Mouse (Mus musculus) embryonic fibroblast, embryonic 13.5 days (primary cell): ENCODE results near the gene Tns1.

ENCODE experiments used
- CTCF ChIP-seq: IDR thresholded peaks from 2 replicates; pipeline ENCODE4 v1.5.1; 2011; ENCODE audit warnings: mild to moderate bottlenecking, control low read depth, low read length, moderate library complexity, borderline replicate concordance; ENCODE audit not compliant: insufficient read depth
- POLR2A ChIP-seq: IDR thresholded peaks from 2 replicates; pipeline ENCODE4 v1.6.1; 2011; ENCODE audit warnings: low read depth, mild to moderate bottlenecking, control low read depth, low read length, moderate library complexity

DNA sequence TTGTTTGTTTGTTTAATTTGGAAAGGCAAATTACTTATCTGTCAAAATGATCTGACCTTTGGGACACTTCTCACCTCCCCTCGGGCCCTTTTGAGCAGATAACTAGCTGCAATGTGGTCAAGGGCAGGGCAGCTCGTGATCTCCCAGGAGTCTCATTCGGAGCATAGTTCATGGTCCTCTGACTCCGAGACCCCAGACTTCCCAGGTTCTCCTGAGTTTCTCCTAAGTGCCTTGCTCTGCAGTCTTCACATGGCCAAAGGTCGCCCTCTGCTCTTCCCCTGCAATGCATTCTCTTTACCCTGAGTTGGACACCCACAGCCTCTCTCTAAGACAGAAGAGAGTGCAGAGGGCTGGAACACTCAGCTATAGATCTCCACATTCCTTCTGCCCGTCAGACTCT is 29.0 kb downstream of the Tns1 start:
- TF ChIP-seq POLR2A (no peak), CTCF (no peak)
